Mouse (Mus musculus): ENCODE data around the gene Ano6.

The Ano6 gene

GRCm38 (mm10) chr15:95888556-95888955 is 97.9 kb downstream of the Ano6 start:
- DNase-seq (ENCODE audit: low spot score in 2 of 2) = no peak

- no peak for DNase-seq (ENCODE audit: low spot score in 2 of 2)
Measured at GRCm38 (mm10) chr15:95890368-95890767, 99.7 kb downstream of the Ano6 start.

GRCm38 (mm10) chr15:95892171-95892570 is 101.5 kb downstream of the Ano6 start:
- no peak for DNase-seq (ENCODE audit: low spot score in 2 of 2)

- DNase-seq (ENCODE audit: low spot score in 2 of 2) = no peak
Measured at GRCm38 (mm10) chr15:95892929-95893328, 102.3 kb downstream of the Ano6 start.

GRCm38 (mm10) chr15:95895699-95896098 is 105.1 kb downstream of the Ano6 start:
- no peak for DNase-seq (ENCODE audit: low spot score in 2 of 2)

GRCm38 (mm10) chr15:95897653-95898052 is 107.0 kb downstream of the Ano6 start:
- DNase-seq (ENCODE audit: low spot score in 2 of 2) = no peak

GRCm38 (mm10) chr15:95898438-95898837 is 107.8 kb downstream of the Ano6 start:
- no peak for DNase-seq (ENCODE audit: low spot score in 2 of 2)

- no peak for DNase-seq (ENCODE audit: low spot score in 2 of 2)
Measured at GRCm38 (mm10) chr15:95902396-95902795, 111.8 kb downstream of the Ano6 start.

- no peak for DNase-seq (ENCODE audit: low spot score in 2 of 2)
Measured at GRCm38 (mm10) chr15:95904247-95904646, 113.6 kb downstream of the Ano6 start.

GRCm38 (mm10) chr15:95906017-95906749 is 115.5 kb downstream of the Ano6 start:
- peak; percentile 58 to 76 for DNase-seq (ENCODE audit: low spot score in 2 of 2)

- no peak for DNase-seq (ENCODE audit: low spot score in 2 of 2)
Measured at GRCm38 (mm10) chr15:95906891-95907290, 116.2 kb downstream of the Ano6 start.

GRCm38 (mm10) chr15:95907337-95907736 is 116.7 kb downstream of the Ano6 start:
- no peak for DNase-seq (ENCODE audit: low spot score in 2 of 2)

- DNase-seq (ENCODE audit: low spot score in 2 of 2) = no peak
Measured at GRCm38 (mm10) chr15:95907909-95908308, 117.3 kb downstream of the Ano6 start.

GRCm38 (mm10) chr15:95910099-95910780 is 119.6 kb downstream of the Ano6 start:
- no peak for DNase-seq (ENCODE audit: low spot score in 2 of 2)

GRCm38 (mm10) chr15:95914963-95915362 is 124.3 kb downstream of the Ano6 start:
- DNase-seq (ENCODE audit: low spot score in 2 of 2) = no peak

GRCm38 (mm10) chr15:95915477-95915876 is 124.8 kb downstream of the Ano6 start:
- DNase-seq (ENCODE audit: low spot score in 2 of 2) = no peak

GRCm38 (mm10) chr15:95917330-95917729 is 126.7 kb downstream of the Ano6 start:
- DNase-seq (ENCODE audit: low spot score in 2 of 2) = no peak

GRCm38 (mm10) chr15:95920047-95920446 is 129.4 kb downstream of the Ano6 start:
- DNase-seq (ENCODE audit: low spot score in 2 of 2) = no peak

GRCm38 (mm10) chr15:95921072-95921471 is 130.4 kb downstream of the Ano6 start:
- no peak for DNase-seq (ENCODE audit: low spot score in 2 of 2)

GRCm38 (mm10) chr15:95921639-95922038 is 131.0 kb downstream of the Ano6 start:
- no peak for DNase-seq (ENCODE audit: low spot score in 2 of 2)

GRCm38 (mm10) chr15:95922558-95922957 is 131.9 kb downstream of the Ano6 start:
- DNase-seq (ENCODE audit: low spot score in 2 of 2) = no peak

- DNase-seq (ENCODE audit: low spot score in 2 of 2) = no peak
Measured at GRCm38 (mm10) chr15:95925334-95925986, 134.8 kb downstream of the Ano6 start.

GRCm38 (mm10) chr15:95929087-95929486 is 138.4 kb downstream of the Ano6 start:
- DNase-seq (ENCODE audit: low spot score in 2 of 2) = no peak
